Mouse (Mus musculus): Measurements from ENCODE around the gene Gtf3a.

DNA sequence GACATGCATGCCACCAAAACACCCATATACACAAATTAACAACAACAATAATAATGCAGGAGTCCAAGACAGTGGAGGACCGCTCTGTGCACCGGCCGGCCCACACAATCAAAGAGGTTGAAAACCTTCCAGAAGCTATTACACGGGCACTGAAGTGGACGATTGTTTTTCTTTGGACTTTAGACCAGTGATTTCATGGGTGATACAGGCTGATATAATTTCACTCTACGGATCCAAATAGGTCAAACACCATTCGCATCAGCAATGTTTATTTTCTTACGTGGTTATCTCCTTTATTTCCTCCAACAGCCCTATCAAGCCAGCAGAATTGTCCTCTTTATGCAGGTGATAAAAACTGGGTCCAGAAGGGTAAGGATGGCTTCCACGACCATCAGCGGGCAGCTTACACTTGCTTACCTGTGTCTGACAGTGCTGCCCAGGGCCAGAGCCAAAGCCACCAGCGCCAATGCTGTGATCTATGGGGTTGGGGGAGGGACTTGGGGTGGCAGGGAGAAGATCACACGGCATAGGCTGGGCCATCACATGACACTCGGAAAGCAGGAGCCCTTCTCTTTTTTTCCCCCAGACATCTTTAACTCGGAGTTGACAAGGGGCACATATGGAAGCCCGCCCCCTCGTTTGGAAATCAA lies 16.4 kb upstream of the Gtf3a start:
- TF ChIP-seq HCFC1 (IDR thresholded peaks at IDR 0.05; ENCODE audit: borderline replicate concordance, insufficient read depth, low read length) (no peak), ZNF384 (IDR thresholded peaks at IDR 0.05; ENCODE audit: low read depth, low read length) (no peak)
